Mouse (Mus musculus) megakaryocyte, adult 5-6 weeks (primary cell): Measurements from ENCODE around the gene Tmem259. TPM values are rescaled to one million over a fixed set of nuclear protein-coding genes. Genes with fewer than 3 reads are reported as not detected.
"Not testable (repeated sequence)": the region's sequence is repeated elsewhere in the genome, so short reads cannot be mapped to it uniquely, and the experiment has no call there.

Source experiments
- ATAC-seq: 2 replicates; pipeline ENCODE4 v1.8.0; 2016; ENCODE audit warnings: mild to moderate bottlenecking, inconsistent platforms; ENCODE audit not compliant: poor library complexity, severe bottlenecking
- total RNA-seq, 2 experiments: library from RNA; stranded (forward) in 1 of 2; stranded (reverse) in 1 of 2; fragments of 153-499, 151-499 nt in 1 of 2; fragments of 221-1000, 200-1000 nt in 1 of 2; gene quantifications; 2 replicates each; pipeline versions ENCODE4 v1.2.3 to v1.2.4; 2015 to 2017

Gene Tmem259
- total RNA-seq, 2 experiments from 2014 or later = 52.1 to 52.2 TPM

DNA sequence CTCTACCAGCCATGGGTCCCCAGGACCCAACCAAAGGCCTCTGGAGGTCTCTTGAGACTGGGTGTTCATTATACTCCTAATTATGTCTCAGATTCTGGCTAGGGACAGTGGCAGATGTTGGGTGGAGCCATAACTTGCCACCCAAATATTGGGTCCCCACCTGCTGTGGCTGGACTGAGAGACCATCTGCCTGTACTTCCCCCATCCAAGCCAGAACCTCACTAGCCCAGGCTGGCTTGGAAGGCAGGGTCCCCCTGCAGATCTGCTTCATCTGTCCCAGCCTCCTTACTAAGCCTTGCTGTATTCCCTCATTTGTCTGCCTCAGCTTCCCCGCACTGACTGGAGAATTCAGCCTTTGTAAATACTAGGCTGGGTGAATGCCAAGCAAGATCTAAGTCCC lies 15.9 kb downstream of the Tmem259 start:
- no peak for ATAC-seq

DNA sequence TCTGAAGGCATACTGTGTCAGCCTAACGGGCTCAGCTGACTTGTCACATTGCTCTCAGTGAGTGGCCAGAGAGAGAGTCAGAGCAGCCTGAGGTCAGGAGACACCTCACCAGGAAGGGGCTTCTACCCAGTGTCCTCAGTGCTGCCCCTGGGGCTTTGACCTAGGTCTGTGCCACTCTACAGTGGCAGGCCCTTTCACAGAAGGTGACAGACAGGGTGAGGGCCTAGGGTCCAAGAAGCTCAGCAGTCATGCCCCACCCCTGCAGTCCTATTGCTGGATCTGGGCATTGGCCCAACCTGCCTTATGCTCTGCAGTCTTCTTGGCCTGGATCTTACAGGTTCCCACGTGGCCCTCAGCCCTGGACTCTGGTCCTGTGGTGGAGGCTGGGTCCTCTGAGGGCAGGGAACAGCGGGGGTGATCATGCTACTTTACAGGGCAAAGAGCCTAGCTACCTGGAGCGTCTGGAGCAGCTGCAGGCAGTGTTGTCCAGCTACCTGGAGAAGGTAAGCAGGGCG lies 17.2 kb downstream of the Tmem259 start:
- ATAC-seq = no peak

DNA sequence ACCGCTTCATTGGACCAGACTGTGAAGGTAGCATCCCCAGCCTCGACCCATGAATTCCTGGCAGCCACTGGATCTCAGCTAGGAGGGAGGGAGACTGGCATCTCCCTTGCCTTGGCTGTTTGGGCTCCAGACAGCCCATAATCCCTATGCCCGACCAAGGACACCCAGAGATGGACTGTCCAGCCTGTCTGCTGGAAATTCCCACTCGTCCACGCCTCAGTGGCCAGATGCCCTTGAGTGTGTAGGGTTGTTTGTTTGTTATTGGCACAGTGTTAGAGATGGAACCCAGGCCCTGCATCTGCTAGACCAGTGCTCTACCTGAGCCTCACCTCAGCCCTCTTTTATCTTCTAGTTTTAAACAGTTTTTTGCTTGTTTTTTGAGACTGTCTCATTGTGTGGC lies 18.8 kb downstream of the Tmem259 start:
- ATAC-seq = no peak

DNA sequence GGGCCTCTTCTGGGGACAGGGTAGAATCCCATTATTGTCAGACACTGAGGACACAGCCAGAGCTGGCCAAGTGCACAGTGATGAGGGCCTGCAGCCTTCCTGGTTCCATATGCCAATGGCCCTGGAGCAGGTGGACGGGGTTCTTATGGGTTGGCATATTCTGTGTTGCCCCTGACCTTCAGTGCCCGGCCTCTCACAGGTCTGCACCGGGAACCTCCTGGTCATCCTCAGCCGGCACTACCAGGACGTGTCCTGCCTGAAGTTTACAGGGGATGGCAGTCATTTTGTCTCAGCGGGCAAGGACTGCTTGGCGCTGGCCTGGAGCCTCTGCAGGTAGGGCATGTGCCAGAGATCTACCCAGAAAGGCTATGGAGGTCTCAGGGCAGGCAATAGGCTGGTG lies 19.4 kb downstream of the Tmem259 start:
- ATAC-seq = no peak

DNA sequence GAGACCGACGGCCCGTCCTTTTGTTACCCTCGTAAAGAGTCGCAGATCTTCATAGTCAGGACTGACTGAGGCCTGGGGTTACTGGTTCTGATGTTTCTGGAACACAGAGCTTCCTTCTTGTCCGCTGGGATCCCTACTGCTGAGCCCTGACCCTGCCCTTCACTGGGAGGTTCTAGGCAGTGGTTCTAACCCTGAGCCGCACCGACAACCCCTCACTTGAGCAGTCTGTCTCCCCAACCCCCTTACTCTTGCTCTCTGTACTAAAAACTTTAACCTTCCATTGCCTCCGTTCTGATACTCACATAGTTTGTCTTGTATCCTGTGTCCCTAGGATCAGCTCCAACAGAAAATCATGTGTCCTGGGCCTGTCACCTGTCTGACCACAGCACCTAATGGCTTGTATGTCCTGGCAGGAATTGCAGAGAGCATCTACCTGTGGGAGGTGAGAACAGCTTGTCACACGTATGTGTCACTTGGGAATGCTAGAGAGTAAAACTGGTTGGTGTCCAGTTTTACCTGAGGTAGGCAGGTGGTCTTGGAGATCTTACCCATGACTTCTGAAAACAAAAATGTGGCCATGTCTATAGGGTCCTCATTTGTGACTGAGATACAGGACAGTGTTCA lies 23.3 kb downstream of the Tmem259 start:
- ATAC-seq = no peak

DNA sequence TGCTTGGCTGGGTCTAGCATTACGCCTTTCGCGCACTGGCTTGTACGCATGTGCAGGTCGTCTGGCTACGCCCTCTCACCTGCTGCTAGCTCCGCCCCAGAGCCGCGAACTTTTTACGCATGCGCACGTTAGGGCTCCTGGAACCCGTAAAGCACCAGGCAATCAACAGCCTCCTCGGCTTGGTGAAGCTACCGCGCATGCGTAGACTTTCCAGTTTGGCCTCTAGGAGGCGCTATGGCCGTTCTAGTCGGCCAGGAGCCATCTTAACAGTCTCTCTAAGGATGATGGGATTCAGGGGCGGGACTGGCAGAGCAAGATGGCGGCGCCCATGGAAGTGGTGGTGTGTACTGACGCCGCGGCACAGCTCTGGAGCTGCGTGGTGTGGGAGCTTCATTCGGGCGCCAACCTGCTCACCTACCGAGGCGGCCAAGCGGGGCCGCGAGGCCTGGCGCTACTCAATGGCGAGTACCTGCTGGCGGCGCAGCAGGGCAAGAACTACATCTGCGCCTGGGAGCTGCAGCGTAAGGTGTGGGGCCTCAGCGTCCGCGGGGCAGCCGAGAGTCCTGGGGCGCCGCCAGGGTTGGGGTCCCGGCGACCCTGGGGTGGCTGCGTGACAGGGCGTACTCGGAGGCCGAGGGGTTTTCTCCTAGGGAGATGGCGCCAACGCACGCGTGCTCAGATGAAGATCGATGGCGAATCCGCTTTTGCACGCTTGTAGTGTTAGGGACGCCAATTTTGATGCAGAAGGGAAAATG lies 24.1 kb downstream of the Tmem259 start, which contains the start of gene Wdr18:
TSS of gene Wdr18 (plus strand) at position 306 of the 755 bp plus-strand sequence.
- ATAC-seq = peak; percentile 87

DNA sequence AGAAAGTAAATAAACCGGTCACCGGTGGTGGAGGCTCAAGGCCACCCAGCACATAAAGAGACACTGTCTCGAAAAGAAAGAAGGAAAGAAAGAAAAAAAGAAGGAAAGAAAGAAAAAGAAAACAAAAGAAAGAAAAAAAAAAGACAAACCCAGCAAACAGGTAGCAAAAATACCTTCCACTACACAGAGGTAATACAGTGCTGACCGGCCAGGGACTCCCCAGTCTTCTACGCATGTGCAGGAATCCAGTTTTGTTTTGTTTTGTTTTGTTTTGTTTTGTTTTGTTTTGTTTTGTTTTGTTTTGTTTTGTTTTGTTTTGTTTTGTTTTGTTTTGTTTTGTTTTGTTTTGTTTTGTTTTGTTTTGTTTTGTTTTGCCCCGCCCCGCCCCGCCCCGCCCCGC lies 24.7 kb downstream of the Tmem259 start:
- ATAC-seq = not testable (repeated sequence)

DNA sequence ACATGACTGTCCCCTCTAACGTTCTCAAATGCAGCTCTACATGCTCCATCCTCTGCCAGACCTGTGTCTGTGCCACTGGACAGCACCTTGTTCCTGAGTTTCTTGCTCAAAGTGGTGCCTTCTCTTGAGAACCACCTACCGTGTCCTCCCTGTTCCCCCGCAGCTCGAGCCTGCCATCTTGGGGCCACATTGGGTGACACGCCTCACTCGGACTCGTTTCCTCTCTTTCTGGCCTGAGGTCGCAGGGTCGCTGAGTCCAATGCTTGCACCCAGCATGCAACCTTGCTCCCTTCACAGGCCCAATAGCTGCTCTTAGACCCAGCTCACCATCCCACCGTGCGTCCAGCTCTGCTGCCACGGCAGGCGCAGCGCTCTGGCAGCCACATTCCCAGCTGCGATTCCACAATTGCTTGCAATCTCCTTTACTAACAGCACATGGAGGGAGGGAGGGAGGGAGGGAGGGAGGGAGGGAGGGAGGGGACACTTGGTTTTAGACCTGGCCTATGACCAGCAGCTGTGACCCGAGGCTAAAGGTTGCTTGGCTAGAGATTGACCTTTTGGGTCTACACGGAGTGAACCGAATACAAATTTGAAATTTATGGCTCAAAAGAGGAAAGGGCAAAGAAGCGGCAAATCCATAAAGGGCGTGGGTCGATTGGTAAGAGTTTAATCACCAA lies 25.9 kb downstream of the Tmem259 start:
- peak; percentile 68 for ATAC-seq

DNA sequence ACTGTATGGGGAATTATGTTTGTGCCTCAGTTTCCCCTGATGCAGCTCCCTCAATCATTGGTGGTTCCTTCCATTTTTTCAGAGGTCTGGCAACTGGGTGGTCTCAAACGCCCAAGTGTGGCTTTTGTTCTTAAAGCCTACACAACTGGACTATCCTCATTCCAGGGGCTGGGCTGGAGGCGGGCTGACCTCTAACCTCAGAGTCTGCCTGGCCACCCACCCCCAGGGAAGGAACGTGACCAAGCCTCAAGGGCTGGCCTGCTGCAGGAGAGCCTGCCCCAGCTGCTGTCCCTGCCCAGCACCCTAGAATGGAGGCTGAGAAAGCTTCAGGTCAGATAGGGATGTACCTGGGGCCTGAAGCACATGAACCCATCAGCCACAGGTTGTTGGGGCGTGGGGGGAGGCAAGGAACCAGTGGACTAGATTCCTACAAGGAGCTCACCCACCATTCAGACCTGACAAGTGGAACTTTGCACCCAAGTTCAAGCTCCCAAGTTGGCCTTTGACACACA lies 27.4 kb downstream of the Tmem259 start:
- ATAC-seq = no peak

DNA sequence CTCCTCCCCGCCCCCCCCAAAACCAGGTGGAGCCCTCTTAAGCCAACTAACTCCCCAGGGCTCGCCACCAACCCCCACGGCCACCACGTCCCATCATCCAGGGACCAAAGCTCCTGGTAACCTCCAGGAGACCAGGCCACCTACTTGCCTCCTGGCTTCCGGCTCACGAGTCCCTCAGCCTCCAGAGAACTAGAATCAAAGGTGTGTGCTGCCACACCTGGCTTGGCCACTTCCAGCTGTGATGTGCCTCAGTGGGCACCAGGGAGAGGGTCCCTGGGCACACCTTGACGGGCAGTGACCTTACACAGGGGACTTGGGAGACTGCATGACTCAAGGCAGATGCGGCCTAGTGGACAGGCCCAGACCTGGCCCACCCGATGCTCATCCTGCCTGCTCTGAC lies 28.4 kb downstream of the Tmem259 start:
- no peak for ATAC-seq

DNA sequence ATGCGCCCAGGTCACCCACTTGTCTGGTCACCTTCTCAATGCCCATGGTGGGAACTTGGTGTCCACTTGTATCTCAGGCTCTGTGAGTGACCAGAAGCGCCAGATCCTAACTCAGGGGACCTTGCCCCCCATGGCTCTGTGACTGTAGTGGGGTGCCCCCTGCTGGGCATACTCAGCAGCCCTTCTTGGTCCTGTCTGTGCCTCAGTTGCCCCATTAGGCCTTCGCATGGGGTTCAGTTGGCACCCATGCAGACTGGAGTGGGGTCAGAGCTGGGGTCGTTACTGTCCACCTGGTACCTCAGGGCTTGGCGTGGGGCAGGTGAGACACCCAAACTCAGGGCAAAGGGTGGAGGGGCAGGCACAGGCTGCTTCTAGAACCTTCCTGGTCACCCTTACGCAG lies 30.2 kb downstream of the Tmem259 start:
- no peak for ATAC-seq

DNA sequence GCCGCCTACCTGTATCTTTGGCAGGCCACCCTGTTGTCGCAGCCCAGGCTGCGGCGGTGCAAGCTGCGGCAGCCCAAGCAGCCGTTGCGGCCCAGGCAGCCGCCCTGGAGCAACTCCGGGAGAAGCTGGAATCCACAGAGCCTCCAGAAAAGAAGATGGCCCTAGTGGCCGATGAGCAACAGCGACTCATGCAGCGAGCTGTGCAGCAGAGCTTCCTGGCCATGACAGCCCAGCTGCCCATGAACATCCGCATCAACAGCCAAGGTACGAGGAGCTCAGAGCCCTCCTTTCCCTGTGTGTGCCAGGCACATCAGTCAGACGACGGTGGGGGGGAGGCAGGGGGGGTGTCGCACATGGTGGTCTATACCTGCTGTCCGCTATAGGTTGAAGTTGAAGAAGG lies 33.5 kb downstream of the Tmem259 start:
- ATAC-seq = no peak

DNA sequence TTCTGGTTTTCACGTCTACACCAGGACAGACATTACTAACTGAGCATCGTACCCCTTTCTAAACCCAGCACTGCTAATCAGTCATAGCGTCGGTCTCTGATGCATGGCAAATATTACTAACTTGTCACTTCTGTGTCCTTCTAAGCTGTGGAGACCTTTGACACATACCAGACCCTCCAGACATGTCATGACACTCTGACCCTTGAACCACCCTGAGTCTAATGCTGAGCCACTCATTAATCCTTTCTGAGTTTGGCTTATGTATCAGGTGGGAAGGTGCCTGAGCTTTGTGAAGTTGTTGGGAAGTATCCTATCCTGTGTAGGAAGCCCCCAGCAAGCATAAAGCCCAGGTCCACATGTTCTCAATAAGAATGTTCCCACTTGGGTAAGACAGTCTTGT lies 34.3 kb downstream of the Tmem259 start:
- no peak for ATAC-seq

DNA sequence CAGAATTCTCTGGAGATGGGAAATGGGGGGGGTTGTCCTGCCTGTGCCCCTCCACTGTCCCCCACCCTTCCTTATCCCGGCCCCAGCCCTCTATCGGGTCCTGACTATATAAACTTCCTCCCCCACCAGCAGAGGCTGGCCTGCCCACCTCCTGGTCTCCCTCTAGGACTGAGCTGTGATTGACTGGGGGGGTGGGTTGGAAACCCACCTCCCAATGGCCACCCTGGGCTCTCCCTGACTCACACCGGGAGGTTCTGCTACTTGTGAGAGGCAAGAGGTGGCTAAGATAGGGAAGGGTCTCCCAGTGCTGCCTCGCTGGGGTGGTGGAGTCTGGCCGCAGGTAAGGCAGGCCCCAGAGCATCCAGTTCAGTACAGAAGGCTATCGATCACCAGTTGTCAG lies 36.6 kb downstream of the Tmem259 start:
- ATAC-seq = no peak

DNA sequence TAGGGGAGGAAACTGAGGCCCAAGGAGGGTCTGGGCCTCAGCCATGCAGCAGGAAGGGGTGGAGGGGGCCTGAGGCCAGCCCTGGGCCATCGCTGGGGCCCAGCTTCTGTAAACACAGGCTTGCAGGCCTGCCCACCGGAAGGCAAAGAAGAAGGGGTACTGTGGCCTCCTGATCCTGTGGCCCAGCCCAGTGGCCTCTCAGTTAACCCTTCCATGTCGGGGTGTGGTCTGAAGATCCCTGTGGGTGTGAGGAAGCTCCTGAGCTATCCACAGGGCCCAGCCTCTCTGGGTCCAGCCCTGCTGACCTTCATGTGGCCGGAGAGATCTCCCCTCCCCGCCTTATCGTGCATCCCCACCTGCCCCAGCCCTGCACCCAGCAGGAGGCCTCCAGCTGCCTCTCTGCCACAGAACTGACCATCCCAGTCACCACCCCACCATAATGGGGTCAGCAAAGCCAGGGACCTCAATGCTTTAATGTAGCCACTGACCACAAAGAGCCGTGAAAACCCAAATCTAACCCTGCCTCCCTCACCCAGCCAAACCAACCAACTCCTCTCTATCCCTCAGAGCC lies 37.3 kb downstream of the Tmem259 start:
- peak; percentile 56 for ATAC-seq

DNA sequence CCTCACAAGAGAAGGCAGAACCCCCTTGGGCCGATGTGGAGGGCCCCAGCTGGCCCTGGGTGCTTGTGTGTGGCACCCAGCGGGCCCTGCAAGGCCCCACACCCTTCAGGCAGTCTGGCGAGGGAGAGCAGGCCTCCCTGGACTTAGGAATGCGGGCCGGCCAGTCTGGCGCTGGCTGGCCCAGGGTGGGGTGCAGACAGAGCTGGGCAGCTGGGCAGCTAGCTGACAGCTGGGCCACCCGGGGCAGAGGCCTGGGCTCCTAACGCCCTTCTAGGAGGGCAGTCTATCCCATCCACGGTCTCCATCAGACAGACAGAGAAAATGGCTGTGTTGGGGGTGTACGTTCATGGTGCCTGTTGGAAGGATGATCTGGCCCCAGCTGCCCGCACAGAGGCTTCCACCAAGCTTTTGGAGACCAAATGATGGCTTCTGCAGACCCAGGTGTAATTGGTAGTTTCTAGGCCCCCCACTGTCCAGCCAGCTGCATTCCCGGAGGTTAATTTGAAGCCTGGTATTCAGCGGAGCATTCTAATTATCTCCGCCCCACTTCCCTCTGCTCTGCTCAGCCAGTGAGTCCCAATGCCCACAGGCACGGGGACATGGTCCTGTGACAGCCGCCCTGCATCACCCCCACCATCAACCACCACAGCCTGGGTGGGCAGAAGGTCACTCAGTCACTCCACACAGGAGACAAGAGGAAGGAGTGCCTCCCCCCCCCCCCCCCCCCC lies 38.5 kb downstream of the Tmem259 start:
- ATAC-seq = no peak

DNA sequence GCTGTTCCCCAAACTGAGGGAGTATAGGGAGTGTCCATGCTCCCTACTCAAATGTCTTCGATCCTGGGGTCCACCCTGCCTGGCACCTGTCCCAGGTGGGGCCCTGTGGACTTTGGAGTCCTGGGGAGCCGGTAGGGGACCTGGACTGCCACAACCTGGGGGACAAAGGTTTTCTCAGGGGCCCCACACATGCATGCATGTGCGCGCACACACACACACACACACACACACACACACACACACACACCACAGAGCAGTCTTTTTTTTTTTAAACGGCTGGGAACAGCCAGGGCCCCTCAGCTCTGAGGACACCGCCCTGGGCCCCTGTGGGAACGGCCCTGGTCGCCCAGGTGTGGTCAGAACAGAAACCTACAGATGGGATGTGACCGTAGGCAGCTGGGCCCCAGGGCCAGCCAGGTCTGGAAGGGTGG lies 40.6 kb downstream of the Tmem259 start:
- no peak for ATAC-seq

DNA sequence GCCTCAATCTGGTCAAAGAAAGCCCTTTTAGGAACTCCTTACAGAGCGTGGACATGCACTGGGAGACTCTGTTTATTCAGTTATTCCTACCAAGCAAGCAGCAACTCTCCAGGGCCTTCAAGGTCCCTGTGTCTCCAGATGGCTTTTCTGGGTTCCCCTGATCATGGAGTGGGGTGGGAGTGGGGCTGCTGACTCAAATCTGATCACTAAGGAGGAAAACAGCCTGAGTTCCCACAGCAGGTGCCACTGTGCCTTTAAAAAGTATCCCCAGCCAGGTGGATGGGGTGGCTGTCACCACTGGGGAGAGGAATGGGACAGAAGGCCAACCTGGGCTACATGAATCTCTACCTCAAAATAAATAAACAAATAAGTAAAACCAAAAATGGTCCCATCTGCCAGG lies 41.1 kb downstream of the Tmem259 start:
- no peak for ATAC-seq

DNA sequence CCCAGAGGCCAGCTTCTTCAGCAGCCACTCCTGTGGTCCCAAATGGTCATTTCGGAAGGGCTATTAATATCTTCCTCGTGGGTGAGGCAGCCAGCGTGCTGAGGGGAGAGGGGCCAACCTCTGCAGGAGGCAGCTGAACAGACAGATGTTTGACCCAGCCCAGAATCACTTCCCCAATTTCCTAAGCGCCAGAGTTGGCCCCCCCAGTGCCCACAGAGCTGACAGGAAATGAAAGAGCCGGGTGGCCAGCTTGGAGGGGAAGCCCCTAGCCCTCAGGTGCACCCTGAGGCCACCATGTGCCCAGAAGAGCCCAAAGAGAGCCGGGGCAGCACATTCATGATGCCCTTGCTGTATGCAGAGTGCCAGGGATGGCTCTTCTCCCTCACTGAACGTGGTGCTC lies 43.4 kb downstream of the Tmem259 start:
- ATAC-seq = peak; percentile 75

DNA sequence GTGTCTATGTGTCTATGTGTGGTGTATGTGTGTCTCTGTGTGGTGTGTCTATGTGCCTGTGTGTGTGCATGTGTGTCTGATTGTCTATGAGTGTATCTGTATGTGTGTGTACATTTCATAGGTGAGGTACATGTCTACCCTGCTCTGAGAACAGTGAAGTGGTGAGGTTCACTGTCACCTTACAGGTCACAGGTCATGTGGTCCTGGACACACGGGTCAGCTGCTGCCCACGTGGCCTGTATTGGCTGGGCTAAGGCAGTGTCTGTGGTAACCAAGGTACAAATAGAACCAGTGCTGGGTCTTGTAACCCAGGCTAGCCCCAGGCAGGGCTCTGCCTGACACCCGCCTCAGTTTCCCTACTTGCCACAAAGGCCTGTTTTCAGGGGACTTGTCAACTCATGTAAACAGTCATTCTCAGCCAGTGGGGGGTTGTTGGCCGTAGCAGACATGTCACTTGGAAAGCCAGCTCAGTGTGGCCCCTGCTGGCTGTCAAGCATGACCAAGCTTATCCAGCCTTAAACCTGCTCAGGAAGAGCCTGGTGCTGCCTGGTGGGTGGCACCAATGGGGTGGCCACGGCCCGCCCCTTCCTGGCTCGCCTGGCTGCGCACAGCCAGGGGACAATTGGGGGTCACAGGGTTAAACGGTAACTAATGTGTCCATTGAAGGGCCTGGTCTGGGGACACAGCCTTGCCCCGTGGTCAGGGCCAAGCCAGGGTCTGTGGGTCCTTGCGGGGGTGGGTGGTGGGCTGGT lies 46.2 kb downstream of the Tmem259 start:
- no peak for ATAC-seq
